Mouse (Mus musculus) kidney, adult 9 months (tissue): ENCODE data around the gene Fndc9.
A peak's percentile ranks its signal among the peaks of the same experiment; 100 is the strongest.

Experiments used
- DNase-seq: peaks from one replicate; pipeline ENCODE4 v3.0.0; 2022

The Fndc9 gene

GRCm38 (mm10) chr11:46236976-46237375, 1.6 kb downstream of the Fndc9 start:
- peak; percentile 82 for DNase-seq

GRCm38 (mm10) chr11:46241150-46241673, 5.9 kb downstream of the Fndc9 start:
- no peak for DNase-seq

GRCm38 (mm10) chr11:46241985-46242384, 6.7 kb downstream of the Fndc9 start:
- no peak for DNase-seq

DNA sequence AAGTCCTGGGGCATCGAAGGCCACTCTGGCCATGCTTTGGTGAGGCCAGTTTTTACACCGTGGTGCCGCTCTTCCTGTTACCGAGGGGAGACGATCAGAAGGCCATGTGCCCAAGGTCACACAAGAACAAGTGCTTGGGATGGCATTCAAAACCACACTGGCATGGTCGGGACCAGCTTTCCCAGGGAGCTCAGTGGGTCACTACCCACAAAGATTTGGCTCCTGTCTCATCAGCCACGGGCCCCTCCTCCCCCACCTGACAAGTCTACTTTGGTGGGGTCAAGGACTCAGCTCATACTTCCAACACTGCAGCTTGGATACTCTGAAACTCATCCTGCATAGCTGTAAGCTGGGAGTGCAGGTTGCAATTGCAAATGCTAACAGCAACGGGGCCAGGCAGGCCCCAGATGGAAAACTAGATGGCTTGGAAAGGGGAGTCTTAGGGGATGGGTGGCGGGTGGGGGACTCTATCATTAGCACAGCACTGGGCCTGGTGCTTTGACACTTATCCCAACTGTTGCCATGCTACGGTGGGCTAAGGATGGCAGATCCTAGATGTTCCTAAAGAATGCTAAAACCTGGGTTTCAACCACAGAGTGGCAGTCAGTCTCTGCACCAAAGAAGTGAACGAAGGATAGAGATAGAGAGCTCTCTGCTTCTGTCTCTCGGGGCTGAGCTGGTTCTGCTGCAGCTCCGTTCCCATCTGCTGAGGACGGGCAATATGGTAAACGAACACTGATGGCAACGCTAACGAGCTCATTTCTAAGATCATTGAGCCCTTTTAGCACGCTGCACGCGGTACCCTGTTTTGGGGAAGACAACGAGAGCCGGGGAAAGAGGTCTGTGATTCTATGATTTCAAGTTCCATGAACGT, 9.6 kb downstream of the Fndc9 start:
- no peak for DNase-seq

DNA sequence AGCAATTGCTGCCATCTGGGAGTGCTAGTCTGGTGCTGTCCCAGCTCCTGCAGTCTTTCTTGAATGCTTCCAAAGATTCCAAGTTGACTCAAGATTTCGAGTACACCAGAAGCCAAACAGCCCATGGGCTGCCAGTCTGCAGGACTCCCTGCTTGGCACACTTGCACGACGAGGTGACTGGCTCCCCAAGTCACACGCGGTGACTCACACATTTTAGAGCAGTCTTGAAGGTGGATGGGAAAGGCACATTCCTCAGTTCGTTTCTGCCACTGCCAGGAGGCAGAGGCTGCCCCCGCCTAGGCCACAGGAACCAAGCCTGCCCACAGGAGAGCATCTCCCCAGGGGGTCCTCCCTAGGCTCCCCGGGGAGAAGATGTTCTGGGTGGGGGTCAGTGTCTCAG, 10.6 kb downstream of the Fndc9 start:
- no peak for DNase-seq

DNA sequence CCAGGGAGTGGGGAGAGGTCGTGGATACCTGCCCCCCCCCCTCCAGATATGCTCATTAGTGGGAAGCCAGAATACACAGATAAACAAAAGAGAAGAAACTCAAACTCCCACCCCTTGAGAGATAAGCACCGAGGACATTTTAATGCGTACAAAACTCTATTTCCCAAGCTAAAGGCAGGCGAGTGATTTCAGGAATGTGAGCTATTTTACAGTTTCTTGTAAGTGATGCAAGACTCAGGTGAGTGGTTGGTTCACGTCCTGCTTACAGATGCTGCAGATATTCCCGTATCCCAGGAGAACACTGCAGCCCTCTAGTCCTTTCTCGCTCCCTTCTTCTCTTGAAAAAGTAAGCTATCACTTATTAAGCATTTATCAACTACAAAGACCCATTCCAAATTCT, 11.1 kb downstream of the Fndc9 start:
- no peak for DNase-seq

GRCm38 (mm10) chr11:46248352-46248751, 13.0 kb downstream of the Fndc9 start:
- DNase-seq: no peak

DNA sequence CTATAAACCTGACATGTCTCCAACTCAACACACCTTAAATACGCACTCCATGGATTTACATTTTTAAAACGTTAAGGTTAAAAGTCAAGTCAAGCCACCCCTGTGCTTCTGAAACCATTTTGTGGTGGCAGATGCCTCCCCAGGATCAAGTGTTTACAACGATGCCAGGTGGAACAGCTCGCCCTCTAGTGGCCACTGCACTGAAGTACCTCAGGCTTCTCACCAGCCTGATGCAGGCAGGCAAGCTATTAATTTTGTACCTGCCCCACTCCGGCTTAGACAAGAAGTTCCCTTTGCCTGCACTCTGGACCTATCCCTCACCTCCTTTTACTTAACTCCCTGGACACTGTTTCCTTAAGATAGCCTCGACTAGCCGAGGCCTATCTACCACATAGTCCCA, 16.7 kb downstream of the Fndc9 start:
- peak; percentile 78 for DNase-seq

DNA sequence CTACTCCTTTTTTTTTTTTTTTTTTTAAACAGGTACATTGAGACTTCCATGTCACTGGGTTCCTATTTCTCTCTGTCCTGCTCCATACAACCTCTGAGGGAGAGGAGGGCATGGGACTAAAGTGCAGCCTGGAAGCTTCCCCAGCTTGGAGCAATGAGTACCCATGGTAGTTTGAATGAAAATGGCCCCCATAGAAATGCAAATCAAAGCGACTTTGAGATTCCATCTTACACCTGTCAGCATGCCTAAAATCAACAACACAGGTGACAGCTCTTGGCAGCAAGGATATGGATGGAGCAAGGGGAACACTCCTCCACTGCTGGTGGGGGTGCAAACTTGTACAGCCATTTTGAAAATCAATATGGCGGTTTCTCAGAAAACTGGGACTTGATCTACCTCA, 20.0 kb downstream of the Fndc9 start:
- DNase-seq: no peak

- DNase-seq: no peak
Measured at GRCm38 (mm10) chr11:46258207-46258606, 22.9 kb downstream of the Fndc9 start.

DNA sequence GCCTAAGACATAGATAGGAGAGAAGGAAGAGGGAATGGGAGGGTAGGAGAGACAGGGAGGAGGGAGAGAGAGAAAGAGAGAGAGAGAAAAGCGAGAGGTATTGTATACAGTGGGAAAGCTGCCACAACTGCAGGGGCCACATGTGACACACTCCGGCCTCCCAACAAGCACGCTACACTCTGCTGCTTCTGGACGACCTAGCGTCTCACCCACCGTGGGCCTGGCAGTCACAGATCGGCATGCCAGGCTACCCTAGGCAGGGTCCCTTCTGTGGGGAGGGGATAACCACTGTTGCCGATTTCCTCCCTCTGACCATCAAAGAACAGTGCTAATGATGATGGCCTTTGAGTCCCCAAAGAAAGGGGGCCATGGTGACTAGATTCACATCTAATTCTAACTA, 23.4 kb downstream of the Fndc9 start:
- no peak for DNase-seq

GRCm38 (mm10) chr11:46262854-46263253, 27.5 kb downstream of the Fndc9 start:
- DNase-seq: no peak

GRCm38 (mm10) chr11:46263291-46263690, 28.0 kb downstream of the Fndc9 start:
- DNase-seq: no peak

DNA sequence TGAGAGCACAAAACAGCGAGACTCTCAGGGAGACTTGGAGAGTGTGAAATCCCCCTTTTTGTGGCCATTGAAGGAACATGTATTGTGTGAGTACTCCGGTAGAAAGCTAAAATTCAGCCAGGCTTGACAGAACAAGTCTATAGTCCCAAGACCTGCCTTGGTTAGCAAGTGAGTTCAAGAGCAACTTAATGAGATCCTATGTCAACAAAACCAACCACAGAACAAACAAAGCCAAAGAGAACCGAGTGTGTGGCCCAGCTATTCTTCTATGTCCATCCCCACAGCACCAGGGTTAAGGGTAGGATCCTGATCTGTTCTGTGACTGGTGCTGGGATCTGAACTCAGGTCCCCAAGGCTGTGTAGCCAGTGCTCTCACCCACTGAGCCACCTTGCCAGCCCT, 29.3 kb downstream of the Fndc9 start:
- no peak for DNase-seq

DNA sequence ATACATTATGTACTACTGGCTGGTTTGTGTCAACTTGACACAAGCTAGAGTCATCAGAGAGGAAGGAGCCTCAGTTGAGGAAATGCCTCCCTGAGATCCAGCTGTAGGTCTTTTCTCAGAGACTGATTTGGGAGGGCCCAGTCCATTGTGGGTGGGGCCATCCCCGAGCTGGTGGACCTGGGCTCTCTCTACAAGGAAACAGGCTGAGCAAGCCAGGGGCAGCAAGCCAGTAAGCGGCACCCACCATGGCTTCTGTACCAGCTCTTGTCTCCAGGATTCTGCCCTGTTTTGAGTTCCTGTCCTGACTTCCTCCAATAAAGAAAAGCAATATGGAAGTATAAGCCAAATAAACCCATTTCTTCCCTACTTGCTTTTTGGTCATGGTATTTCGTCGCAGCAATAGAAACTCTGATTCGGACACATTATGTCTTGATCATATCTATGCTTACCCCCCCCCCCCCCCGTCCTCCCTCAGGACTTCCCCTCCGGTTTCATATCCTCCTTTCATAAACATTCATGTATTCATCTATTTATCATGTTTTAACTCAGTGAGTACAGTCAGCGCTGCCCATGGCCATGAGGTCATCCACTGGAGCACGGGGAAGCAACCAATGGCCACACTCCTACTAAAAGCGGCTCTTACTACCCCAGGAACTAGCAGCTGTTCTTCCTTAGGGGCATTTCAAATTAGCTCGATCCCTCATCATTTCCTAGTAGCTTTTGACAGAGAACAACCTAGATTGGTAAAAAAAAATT, 29.9 kb downstream of the Fndc9 start:
- DNase-seq: no peak

GRCm38 (mm10) chr11:46268991-46269390, 33.7 kb downstream of the Fndc9 start:
- peak; percentile 57 for DNase-seq

- DNase-seq: no peak
Measured at GRCm38 (mm10) chr11:46269391-46269790, 34.1 kb downstream of the Fndc9 start.

GRCm38 (mm10) chr11:46269893-46270292, 34.6 kb downstream of the Fndc9 start:
- DNase-seq: no peak

DNA sequence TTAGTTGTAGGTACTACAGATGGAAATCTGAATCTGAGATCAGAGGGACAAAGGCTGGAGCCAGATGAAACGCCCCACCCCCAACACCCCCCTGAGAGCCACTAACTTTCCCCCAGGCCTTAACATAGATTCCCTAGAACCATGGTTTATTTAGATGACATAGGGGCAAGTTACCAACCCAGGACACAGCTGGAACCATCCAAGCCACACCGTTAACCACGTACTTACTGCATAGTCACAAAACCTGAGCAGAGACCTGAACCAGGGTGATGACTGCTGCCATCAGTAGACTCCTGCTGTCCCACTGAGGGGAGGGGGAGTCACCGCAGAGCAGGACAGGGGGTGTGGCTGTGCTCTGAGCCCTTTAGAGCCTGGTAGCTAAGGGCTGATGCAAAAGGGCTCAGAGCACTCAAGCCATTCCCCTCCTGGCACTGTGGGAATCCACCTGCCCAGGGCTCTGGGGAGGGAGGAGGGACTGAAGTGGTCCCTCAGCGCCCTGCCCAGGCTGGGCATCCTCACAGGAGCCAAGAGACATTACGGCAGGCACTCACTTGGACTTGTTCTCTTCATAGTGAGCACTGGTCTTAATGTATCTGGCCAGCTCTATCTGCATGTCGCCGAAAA, 36.8 kb downstream of the Fndc9 start:
- DNase-seq: no peak

DNA sequence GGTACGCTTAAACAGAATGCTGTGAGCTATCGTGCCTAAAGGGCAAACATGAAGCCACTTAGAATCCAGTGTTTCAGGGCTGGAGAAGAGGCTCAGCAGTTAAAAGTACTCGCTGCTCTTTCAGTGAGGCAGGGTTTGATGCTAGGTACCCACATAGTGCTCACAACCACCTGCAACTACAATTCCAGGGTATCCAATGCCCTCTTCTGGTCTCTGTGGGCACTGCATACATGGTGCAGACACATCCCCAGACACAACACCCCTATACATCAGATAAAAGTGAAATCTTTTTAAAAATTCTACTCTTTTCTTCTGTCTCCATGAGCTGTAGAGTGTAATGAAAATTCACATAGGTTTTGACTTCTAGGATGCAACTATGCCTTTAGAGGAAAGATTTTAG, 38.6 kb downstream of the Fndc9 start:
- DNase-seq: no peak

DNA sequence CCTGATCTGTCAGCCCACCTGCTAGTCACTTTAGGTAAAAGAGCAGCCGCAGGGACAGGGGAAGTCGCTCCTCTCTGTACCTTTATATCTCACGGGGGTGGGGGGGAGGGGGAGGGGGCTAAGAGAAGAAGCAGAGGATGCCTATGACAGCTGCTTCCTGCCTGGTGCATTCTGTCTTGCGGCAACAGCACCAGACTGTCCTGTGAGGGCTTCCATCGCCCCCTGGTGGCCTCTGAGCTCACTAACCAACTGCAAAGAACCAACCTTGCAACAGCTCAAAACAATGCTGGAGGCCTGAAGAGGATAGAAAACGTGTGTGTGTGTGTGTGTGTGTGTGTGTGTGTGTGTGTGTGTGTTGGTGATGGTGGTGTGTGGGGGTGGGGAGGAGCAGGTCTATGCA, 40.0 kb downstream of the Fndc9 start:
- peak; percentile 76 for DNase-seq

DNA sequence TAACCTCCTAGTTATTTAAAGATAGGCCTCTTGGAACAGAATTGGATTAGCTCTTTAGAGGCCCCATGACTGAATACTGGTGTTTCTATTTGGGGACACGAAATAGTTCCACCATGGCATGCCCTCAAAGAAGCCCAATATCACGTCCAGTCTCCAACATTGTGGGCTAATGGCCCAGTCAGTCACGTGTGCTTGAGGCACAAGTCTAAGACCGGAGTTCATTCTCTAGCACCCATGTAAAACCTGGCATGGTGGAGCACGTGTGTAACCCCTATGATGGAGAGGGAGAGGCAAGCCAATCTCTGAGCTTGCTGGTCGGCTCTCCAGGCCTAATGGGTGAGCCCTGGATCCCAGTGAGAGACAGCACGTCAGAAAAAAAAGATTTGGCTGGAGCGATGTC, 40.8 kb downstream of the Fndc9 start:
- no peak for DNase-seq

DNA sequence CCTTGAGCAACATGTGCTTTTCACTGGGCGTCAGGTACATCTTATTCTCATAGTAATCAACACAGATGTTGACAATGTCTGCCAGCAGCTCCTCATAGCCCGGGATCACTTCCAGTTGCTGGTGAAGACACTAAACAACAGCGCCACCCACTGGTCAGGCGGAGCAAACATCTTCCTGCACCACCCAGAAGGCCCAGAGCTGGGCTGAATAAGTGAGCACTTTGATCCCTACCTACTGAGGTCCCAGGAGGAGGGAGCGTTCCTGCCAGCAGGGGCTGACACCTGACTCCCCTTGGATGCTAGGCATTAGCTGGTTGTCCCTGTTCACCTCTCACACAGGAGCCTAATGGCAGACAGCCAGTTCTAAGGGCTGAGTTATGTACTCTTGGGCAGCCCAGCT, 41.4 kb downstream of the Fndc9 start:
- DNase-seq: peak; percentile 81

DNA sequence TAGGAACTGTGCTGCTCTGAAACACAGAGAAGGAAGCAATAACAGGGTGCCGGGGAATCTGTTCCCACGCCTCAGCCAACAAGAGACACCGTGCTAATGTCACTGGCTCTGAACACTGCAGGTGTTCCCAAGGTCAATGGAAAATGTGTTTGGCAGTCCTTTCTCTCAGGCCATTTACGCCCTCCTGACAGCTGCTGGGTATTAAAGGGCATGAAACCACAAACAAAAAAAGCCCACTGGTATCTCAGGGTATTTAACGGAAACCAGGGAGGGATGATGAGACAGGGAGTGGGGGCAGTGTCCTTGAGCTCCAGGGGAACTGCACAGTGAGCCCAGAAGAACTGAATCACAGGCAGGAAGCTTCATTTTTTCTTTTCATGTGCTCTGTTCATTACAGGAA, 42.8 kb downstream of the Fndc9 start:
- DNase-seq: no peak
